Mouse (Mus musculus) CD4-positive, CD25-positive, alpha-beta regulatory T cell, adult 2 months (primary cell): ENCODE data around the gene Stim2.

Experiments used
- DNase-seq: peaks from one replicate; pipeline ENCODE4 v3.0.0-alpha.2; 2012; ENCODE audit warnings: low read depth, low spot score

The Stim2 gene

DNA sequence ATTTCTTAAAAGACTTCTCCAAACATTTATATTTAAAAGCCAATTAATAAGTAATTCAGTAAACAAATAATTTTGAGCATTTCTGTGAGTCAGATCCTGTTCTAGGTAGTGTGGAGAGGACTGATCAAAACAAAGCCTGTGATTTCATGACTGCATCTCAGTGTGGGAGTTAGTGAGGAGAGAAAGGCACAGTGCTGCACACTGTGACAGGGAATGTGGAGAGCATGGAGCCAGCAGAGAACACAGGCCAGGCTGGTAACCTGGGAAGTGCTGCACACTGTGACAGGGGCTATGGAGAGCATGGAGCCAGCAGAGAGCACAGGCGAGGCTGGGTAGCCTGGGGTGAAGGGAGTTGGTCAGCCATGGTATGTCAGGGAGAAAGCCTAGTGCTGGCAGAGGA lies 48.1 kb downstream of the Stim2 start:
- no peak for DNase-seq

DNA sequence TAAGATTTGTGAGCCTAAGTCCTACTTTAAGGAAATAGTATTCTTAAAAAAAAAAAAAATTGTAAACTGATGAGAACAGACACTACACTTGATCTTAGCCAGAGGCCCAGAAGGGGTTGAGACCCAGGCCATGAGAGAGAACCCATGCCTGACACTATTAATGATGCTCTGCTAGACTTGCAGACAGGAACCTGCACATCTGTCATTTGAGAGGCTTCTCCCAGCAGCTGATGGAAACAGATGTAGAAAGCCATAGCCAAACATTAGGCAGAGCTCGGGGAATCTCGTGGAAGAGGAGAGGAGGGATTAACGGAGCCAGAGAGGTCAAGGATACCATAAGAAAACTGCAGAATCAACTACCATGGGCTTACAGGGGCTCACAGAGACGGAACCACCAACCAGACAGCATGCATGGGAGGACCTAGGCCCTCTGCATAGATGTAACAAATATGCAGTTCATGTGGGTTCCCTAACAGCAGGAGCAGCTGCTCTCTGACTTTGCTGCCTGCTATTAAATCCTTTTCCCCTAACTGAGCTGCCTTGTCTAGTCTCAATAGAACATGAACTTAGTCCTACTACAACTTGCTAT lies 50.9 kb downstream of the Stim2 start:
- DNase-seq, result no peak

DNA sequence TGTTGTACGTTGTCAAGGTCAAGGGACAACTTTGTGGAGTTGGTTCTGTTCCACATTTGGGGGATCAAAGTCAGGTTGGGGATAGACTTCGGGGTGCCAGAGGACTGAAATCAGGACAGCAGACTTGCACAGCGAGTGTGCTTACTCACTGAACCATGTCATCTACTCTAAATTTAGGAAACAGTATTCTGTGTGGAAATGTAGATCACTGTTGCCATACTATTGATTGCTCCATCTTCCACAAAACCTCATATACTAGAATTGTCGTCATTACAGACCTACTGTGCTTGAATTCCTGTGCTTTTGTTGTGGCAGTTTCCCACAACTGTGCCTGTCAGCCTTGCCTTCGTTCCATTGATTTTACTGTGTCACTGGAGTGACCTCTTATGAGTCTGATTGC lies 51.6 kb downstream of the Stim2 start:
- no peak for DNase-seq

- no peak for DNase-seq
These were observed 52.8 kb downstream of the Stim2 start for GRCm38 (mm10) chr5:54051056-54051455.

- no peak for DNase-seq
These were observed 53.9 kb downstream of the Stim2 start for GRCm38 (mm10) chr5:54052205-54052604.

DNA sequence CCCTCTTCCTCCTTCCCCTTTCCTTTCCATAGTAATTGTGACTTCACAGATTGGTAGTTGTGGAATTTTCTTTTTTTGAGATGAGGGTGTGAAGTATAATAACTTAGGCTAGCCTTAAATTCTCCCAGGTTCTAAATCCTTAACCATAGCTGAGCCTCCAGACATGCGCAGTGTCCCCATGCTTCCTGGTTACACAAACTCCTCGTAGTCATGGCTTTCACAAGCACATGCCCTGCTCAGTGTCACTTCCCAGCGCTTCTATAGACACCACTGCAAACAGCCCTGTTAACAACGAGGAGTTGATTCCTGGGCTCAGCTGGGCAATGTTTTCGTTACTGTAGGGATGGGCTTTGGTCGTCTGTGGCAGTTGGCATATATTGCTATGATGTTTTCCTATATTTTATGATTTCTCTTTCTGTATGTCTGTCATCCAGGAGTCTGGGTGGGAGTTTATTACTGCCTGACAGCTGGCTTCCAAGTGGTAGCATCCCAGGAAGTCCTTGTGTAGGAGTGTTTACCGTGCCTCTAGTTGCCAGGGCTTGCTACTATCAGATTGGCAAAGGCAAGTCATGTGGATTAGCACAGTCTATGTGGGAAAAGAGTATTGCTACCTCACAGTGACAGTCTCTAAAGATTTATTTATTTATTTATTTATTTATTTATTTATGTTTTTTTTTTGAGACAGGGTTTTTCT lies 55.5 kb downstream of the Stim2 start:
- DNase-seq, result no peak

- no peak for DNase-seq
These were observed 58.0 kb downstream of the Stim2 start for GRCm38 (mm10) chr5:54056266-54056665.

- peak; percentile 44 for DNase-seq
These were observed 61.7 kb downstream of the Stim2 start for GRCm38 (mm10) chr5:54059998-54060397.

GRCm38 (mm10) chr5:54062079-54062478 lies 63.8 kb downstream of the Stim2 start:
- DNase-seq, result no peak

DNA sequence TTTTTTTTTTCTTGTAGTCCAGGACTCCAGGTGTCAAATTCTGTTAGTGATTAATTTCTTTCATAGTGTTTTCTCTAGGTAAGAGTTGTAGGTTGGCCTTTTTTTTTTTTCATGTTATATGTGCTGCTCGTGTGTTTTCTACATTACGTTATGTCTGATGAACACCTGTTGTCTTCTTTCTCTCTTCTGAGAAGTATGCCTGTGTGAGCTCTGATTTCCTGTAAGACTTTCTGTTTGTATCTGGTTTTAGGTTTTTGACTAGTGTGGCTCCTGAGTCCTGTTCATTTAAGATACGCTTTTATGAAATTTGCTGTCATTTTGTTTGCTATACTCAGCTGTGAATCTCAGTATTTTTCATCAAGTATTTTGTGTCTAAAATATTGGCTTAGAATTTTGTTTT lies 69.3 kb downstream of the Stim2 start:
- DNase-seq, result peak; percentile 50

GRCm38 (mm10) chr5:54070549-54070948 lies 72.2 kb downstream of the Stim2 start:
- no peak for DNase-seq

DNA sequence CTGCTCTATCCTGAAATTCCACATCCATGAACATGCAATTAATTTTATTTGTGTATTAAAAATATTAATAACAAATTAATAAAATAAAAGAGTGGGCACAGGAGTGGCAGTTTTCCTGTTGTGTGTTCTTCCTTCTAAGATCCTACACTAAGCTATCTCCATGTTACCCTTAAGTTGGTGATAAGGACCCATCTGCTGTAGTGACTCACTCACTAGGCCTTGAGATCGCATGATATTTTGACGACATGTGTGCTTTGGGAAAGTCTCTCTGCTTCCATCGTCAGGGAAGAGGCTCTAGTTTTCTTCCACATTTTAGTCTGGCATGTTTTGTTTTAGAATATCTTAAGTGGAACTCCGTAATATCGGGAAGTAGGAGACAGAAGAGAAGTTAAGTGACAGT lies 73.0 kb downstream of the Stim2 start:
- DNase-seq, result no peak

DNA sequence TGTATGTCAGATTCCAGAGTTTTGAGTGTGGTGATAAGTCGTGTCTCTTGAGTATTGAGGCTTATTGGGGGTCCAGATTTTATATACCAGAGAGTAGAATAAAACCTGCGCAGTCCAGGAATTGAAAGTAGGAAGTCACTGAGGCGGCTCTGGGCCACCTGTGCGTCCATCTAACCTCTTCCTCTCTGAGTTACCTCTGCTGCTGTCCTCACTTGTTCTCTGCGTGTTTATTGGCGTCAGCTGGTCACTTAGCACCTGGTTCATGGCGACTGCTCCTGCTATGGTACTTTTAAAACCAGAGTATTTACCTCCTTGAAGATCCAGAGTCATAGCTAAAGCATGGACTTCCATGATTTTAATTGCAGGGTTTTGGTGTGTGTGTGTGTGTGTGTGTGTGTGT lies 73.4 kb downstream of the Stim2 start:
- DNase-seq, result no peak

- no peak for DNase-seq
These were observed 75.0 kb downstream of the Stim2 start for GRCm38 (mm10) chr5:54073291-54073690.

DNA sequence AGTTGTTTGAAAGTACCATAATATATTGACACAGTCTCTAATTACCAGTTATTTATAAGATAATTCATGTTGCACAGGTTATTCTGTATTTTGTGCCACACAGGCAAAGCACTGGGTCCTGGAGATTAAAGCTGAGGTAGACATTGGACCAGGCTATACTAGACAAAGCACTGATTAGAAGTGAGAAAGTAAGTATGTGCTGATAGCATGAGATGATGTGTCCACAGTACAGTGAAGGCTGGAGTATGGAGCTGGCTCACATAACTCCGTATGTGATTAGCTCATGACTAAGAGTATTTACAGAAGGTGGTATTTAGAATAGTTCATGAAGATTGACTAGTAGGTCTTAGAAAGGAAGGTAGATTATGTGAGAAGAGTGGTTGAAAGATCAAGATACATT lies 81.7 kb downstream of the Stim2 start:
- no peak for DNase-seq

GRCm38 (mm10) chr5:54087912-54088311 lies 89.6 kb downstream of the Stim2 start:
- DNase-seq, result no peak

DNA sequence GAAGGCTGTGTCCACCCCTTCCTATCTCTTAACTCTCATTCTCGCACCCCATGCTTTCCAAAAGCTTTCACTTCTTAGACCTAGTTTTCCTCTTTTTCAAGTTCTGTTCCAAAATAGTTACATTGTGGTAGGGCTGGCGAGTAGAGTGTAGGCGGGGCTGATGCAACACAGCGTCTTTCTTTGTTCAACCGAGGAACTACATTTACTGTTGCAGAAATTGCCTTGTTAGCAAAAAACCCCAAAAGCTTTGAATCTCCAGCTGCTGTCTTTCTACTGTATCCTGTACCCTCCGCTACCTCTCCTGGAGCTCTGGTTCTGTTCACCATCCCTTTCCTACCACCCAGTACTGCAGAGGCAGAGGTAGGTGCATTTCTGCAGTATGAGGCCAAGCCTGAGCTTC lies 99.9 kb downstream of the Stim2 start:
- peak; percentile 36 for DNase-seq

DNA sequence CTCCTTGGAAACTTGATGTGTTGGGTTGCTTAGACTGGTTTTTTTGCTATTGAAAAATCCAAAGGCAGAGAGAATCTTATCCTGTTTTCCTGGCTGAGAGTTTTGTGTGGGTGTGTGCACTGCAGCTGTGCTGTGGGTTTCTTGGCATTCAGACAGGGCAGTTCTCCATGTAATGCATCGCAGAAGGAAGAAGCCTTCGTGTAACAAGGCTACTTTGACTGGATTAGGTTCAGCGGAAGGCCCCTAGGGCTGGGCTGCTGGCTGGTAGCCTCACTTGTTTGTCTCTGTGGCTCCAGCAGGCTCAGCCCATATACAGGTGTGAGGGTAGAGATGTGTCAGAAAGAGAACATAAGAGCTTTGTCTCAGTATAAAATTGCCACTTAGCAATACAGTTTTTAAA lies 102.6 kb downstream of the Stim2 start:
- peak; percentile 38 for DNase-seq

GRCm38 (mm10) chr5:54101318-54101717 lies 103.0 kb downstream of the Stim2 start:
- DNase-seq, result peak; percentile 71

DNA sequence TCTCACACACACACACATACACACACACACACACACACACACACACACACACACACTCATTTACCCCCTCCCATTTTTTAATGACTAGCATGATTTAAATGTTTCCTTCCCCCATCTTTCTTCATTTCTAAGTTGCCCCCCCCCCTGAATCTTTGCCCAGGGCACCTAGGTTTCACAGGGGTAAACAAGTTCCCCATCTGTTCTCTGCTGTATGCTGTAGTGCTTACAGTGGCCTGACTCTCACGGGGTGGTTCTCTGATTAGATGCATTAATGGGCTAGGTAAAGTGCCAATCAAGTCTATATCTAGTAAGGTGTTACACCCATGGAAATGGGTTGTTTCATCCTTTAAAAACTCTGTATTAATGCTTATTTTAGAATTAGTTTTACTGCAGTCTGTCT lies 103.7 kb downstream of the Stim2 start:
- DNase-seq, result peak; percentile 24

GRCm38 (mm10) chr5:54106669-54107068 lies 108.4 kb downstream of the Stim2 start:
- DNase-seq, result no peak

DNA sequence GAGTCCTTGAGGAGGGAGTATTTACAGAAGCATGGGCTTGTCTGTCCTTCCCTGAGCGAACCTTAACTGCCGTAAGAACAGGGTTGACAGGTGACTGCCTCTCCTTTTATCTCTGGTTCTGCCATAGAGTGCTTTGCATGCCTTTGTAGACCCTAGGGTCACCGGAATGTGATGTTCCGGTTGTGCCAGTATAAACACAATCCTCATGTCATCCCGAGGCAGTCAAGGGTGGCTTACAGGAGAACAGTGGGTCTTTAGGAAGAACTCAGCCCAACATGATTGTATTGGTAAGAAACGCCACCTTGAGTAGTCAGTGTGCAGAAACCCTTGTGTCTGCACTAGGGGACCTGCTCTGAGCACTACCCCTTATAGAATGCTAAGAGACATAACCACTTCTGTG lies 108.8 kb downstream of the Stim2 start:
- no peak for DNase-seq

DNA sequence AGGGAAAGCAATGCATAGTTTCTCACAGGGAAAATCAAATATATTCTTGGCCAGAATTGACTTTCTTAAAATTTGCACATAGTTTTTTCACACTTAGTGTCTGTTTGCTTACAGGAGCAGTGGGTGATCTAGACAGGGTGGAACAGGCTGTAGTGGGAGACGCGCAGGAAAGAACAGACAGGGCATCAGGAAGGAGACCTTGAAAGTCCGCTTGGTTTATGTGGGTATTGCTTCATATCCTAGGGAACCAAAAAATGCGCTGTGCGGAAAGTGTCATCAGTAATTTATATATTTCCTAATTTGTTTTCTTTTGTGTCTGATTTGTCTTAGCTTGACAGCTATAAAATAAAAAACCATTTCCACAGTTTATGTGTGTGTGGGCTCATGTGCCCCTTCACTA lies 110.8 kb downstream of the Stim2 start:
- no peak for DNase-seq

DNA sequence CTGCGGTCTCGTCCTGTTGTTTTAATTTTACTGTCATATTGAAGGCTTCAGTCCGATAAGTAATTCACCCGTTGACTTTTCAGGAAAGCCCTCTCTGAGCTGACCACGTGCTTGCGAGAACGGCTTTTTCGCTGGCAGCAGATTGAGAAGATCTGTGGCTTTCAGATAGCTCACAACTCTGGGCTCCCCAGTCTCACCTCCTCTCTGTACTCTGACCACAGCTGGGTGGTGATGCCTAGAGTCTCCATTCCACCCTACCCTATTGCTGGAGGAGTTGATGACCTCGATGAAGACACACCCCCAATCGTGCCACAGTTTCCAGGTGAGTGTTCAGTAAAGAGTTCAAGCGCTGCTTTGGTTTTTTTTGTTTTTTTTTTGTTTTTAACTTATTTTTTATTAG lies 112.5 kb downstream of the Stim2 start:
- no peak for DNase-seq
